Mouse (Mus musculus): Measurements from ENCODE around the gene Rhox4e. TPM values are rescaled to one million over a fixed set of nuclear protein-coding genes. Genes with fewer than 3 reads are reported as not detected.
"Not testable (repeated sequence)": the region's sequence is repeated elsewhere in the genome, so short reads cannot be mapped to it uniquely, and the experiment has no call there.

Rhox4e gene
- polyA plus RNA-seq (2012; ENCODE audit: insufficient read depth, insufficient read length, low replicate concordance, missing spikeins), result not detected in 2 replicates

DNA sequence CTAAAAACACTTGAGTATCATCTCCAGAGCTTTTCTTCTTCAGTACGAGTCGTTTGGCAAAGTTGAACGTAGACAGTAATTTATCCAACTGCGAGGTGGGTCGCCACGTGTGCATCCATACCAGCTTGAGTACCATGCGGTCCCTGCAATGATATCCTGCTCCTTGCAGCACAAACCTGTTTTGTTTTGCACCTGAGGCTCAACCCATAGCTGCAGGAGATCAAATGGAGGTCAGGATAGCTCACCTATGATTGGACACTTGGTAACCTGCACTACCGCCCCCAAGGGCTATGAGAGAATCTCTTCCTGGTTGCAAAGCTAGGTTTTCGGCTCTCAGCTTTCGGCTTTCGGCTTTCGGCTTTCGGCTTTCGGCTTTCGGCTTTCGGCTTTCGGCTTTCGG is at the start of gene Rhox4e:
Gene Rhox4e, plus strand, starts transcription at position 301 of the 400 bp plus-strand sequence.
- H3K4me1 ChIP-seq (ENCODE audit: control insufficient read depth, insufficient read depth, low read length); H3K4me3 ChIP-seq (ENCODE audit: insufficient read depth, low read depth, low read length): not testable (repeated sequence)
- WGBS, result 93% methylated on average over 10 of the region's 18 CpGs

DNA sequence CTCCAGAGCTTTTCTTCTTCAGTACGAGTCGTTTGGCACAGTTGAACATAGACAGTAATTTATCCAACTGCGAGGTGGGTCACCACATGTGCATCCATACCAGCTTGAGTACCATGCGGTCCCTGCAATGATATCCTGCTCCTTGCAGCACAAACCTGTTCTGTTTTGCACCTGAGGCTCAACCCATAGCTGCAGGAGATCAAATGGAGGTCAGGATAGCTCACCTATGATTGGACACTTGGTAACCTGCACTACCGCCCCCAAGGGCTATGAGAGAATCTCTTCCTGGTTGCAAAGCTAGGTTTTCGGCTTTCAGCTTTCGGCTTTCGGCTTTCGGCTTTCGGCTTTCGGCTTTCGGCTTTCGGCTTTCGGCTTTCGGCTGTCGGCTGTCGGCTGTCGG is 43.2 kb upstream of the Rhox4e start, which contains the start of gene Rhox4d:
Gene Rhox4d, plus strand, starts transcription at position 301 of the 400 bp plus-strand sequence.
- H3K27ac ChIP-seq (ENCODE audit: insufficient read depth, low read depth, low read length); H3K4me1 ChIP-seq (ENCODE audit: control insufficient read depth, insufficient read depth, low read length); H3K4me3 ChIP-seq (ENCODE audit: insufficient read depth, low read depth, low read length): not testable (repeated sequence)
- WGBS, result 90% methylated on average over 16 of the region's 18 CpGs

More for the DNA sequence above, at the start of gene Rhox4e:
- not testable (repeated sequence) for H3K27ac ChIP-seq (ENCODE audit: insufficient read depth, low read depth, low read length)

GRCm38 (mm10) chrX:37530152-37530551 is 27.1 kb upstream of the Rhox4e start, which contains the start of gene Rhox2e:
Gene Rhox2e, plus strand, starts transcription at chrX:37530452.
- not testable (repeated sequence) for H3K4me3 ChIP-seq (ENCODE audit: insufficient read depth, low read depth, low read length); H3K27ac ChIP-seq (ENCODE audit: insufficient read depth, low read depth, low read length); H3K4me1 ChIP-seq (ENCODE audit: control insufficient read depth, insufficient read depth, low read length)
- 93% methylated on average over 2 of the region's 8 CpGs for WGBS

DNA sequence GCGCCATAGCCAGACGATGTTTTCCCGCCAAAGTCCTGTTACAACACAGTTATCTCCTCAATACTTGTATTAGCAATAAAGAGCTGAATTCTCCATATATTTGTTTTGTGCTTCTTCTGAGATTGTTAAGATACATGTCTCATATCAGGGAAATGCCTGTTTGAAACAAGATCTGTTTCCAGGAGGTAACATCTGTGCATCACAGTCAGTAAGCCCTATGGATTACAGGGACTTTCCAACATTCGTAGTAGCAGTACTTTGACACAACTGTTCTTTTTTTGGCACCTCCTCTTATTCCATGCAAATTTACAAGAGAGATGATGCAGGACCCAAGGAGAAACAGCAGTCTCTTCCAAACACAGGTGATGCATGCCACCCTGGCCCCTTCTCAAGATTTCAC is 15.5 kb upstream of the Rhox4e start, which contains the start of gene Rhox3e:
Gene Rhox3e, plus strand, starts transcription at position 301 of the 400 bp plus-strand sequence.
- H3K27ac ChIP-seq (ENCODE audit: insufficient read depth, low read depth, low read length); H3K4me1 ChIP-seq (ENCODE audit: control insufficient read depth, insufficient read depth, low read length); H3K4me3 ChIP-seq (ENCODE audit: insufficient read depth, low read depth, low read length): not testable (repeated sequence)
- 89% methylated on average over 1 of the region's 4 CpGs for WGBS

DNA sequence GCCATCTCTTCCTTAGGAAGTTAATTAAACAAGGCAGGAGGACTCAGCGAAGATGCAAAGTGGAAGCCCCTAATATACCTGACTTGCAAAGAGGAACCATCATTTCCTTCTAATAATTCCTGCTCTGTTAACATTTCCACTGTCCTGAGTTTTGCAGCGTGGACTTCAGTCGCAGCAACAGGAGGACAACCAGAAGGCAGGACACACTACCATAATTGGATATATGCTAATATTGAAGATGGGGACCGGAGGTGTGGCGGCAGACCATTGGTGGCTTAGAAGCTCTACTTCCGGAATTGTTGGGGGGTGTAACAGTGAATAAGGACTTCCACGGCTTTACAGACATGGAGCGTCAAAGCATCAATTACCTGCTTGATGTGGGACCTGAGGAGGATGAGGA is 13.9 kb downstream of the Rhox4e start, which contains the start of gene Rhox2f:
Gene Rhox2f, plus strand, starts transcription at position 301 of the 400 bp plus-strand sequence.
- not testable (repeated sequence) for H3K4me1 ChIP-seq (ENCODE audit: control insufficient read depth, insufficient read depth, low read length); H3K27ac ChIP-seq (ENCODE audit: insufficient read depth, low read depth, low read length); H3K4me3 ChIP-seq (ENCODE audit: insufficient read depth, low read depth, low read length)
- WGBS, result 97% methylated on average over 8 of the region's 8 CpGs

DNA sequence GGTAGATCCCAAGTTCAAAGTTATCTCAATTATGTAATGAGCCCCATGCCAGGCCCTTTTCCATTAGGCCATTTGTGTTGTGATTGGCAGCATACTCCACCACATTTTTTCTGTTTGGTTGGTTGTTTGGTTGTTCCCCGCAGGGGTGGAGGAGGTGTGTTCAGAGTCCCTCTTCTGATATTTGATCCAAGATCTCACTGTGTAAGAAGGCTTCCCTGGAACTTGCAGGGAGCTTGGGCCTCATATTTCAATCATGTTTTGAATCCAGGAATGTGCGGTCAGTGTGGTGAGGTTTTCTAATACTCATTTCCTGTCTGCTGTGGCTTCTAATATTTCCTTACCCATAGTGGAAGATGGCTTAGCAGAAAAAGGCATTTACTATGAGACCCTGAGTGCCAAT is 15.4 kb downstream of the Rhox4e start:
- not testable (repeated sequence) for H3K4me1 ChIP-seq (ENCODE audit: control insufficient read depth, insufficient read depth, low read length); H3K4me3 ChIP-seq (ENCODE audit: insufficient read depth, low read depth, low read length); H3K27ac ChIP-seq (ENCODE audit: insufficient read depth, low read depth, low read length)
- 44% methylated on average over 2 of the region's 2 CpGs for WGBS

GRCm38 (mm10) chrX:37580692-37581091 is 23.5 kb downstream of the Rhox4e start, which contains the start of gene Rhox3f:
Gene Rhox3f, plus strand, starts transcription at chrX:37580992.
- H3K4me3 ChIP-seq (ENCODE audit: insufficient read depth, low read depth, low read length); H3K4me1 ChIP-seq (ENCODE audit: control insufficient read depth, insufficient read depth, low read length); H3K27ac ChIP-seq (ENCODE audit: insufficient read depth, low read depth, low read length): not testable (repeated sequence)

- H3K4me3 ChIP-seq (ENCODE audit: insufficient read depth, low read depth, low read length); H3K27ac ChIP-seq (ENCODE audit: insufficient read depth, low read depth, low read length); H3K4me1 ChIP-seq (ENCODE audit: control insufficient read depth, insufficient read depth, low read length): not testable (repeated sequence)
- 95% methylated on average over 17 of the region's 19 CpGs for WGBS
Measured at GRCm38 (mm10) chrX:37607604-37608003, 50.4 kb downstream of the Rhox4e start, which contains the start of gene Rhox4f. Gene Rhox4f, minus strand, starts transcription at chrX:37607704.

Other genes with a start within 250 kb of the Rhox4e start
- gene Rhox3a2, start 177.4 kb upstream of the Rhox4e start, polyA plus RNA-seq (2012; ENCODE audit: insufficient read depth, insufficient read length, low replicate concordance, missing spikeins), result not detected in 2 replicates
- not detected in 2 replicates for gene Rhox4a2, start 166.6 kb upstream of the Rhox4e start, polyA plus RNA-seq (2012; ENCODE audit: insufficient read depth, insufficient read length, low replicate concordance, missing spikeins)
- gene Rhox2b, start 145.3 kb upstream of the Rhox4e start, polyA plus RNA-seq (2012; ENCODE audit: insufficient read depth, insufficient read length, low replicate concordance, missing spikeins), result not detected in 2 replicates
- gene Rhox4b, start 124.9 kb upstream of the Rhox4e start, polyA plus RNA-seq (2012; ENCODE audit: insufficient read depth, insufficient read length, low replicate concordance, missing spikeins), result not detected in 2 replicates
- gene Rhox2c, start 103.7 kb upstream of the Rhox4e start, polyA plus RNA-seq (2012; ENCODE audit: insufficient read depth, insufficient read length, low replicate concordance, missing spikeins), result not detected in 2 replicates
- gene Rhox3c, start 98.8 kb upstream of the Rhox4e start, polyA plus RNA-seq (2012; ENCODE audit: insufficient read depth, insufficient read length, low replicate concordance, missing spikeins), result not detected in 2 replicates
- not detected in 2 replicates for gene Rhox4c, start 77.1 kb upstream of the Rhox4e start, polyA plus RNA-seq (2012; ENCODE audit: insufficient read depth, insufficient read length, low replicate concordance, missing spikeins)
- not detected in 2 replicates for gene Rhox2d, start 64.0 kb upstream of the Rhox4e start, polyA plus RNA-seq (2012; ENCODE audit: insufficient read depth, insufficient read length, low replicate concordance, missing spikeins)
- gene Rhox4d, start 43.1 kb upstream of the Rhox4e start, polyA plus RNA-seq (2012; ENCODE audit: insufficient read depth, insufficient read length, low replicate concordance, missing spikeins), result not detected in 2 replicates
- not detected in 2 replicates for gene Rhox2e, start 27.0 kb upstream of the Rhox4e start, polyA plus RNA-seq (2012; ENCODE audit: insufficient read depth, insufficient read length, low replicate concordance, missing spikeins)
- not detected in 2 replicates for gene Rhox3e, start 15.4 kb upstream of the Rhox4e start, polyA plus RNA-seq (2012; ENCODE audit: insufficient read depth, insufficient read length, low replicate concordance, missing spikeins)
- not detected in 2 replicates for gene Rhox2f, start 14.0 kb downstream of the Rhox4e start, polyA plus RNA-seq (2012; ENCODE audit: insufficient read depth, insufficient read length, low replicate concordance, missing spikeins)
- not detected in 2 replicates for gene Rhox3f, start 23.6 kb downstream of the Rhox4e start, polyA plus RNA-seq (2012; ENCODE audit: insufficient read depth, insufficient read length, low replicate concordance, missing spikeins)
- gene Rhox4f, start 50.3 kb downstream of the Rhox4e start, polyA plus RNA-seq (2012; ENCODE audit: insufficient read depth, insufficient read length, low replicate concordance, missing spikeins), result not detected in 2 replicates
- gene Rhox3g, start 71.2 kb downstream of the Rhox4e start, polyA plus RNA-seq (2012; ENCODE audit: insufficient read depth, insufficient read length, low replicate concordance, missing spikeins), result not detected in 2 replicates
- not detected in 2 replicates for gene Rhox2g, start 86.1 kb downstream of the Rhox4e start, polyA plus RNA-seq (2012; ENCODE audit: insufficient read depth, insufficient read length, low replicate concordance, missing spikeins)
- gene Rhox4g, start 93.9 kb downstream of the Rhox4e start, polyA plus RNA-seq (2012; ENCODE audit: insufficient read depth, insufficient read length, low replicate concordance, missing spikeins), result not detected in 2 replicates
- not detected in 2 replicates for gene Rhox3h, start 111.4 kb downstream of the Rhox4e start, polyA plus RNA-seq (2012; ENCODE audit: insufficient read depth, insufficient read length, low replicate concordance, missing spikeins)
- gene Rhox2h, start 115.9 kb downstream of the Rhox4e start, polyA plus RNA-seq (2012; ENCODE audit: insufficient read depth, insufficient read length, low replicate concordance, missing spikeins), result not detected in 2 replicates
- not detected in 2 replicates for gene Rhox5, start 247.4 kb downstream of the Rhox4e start, polyA plus RNA-seq (2012; ENCODE audit: insufficient read depth, insufficient read length, low replicate concordance, missing spikeins)

Measured in olfactory bulb, adult 2 months (tissue).